Mouse (Mus musculus) naive thymus-derived CD4-positive, alpha-beta T cell, adult 5 months (primary cell): ENCODE data around the gene Zfp418. TPM values are rescaled to one million over a fixed set of nuclear protein-coding genes. Genes with fewer than 3 reads are reported as not detected.

ENCODE experiments used
- polyA plus RNA-seq: library from polyadenylated mRNA; unstranded; fragments of 100-300 nt; shearing (Covaris generic); gene quantifications from one replicate; pipeline ENCODE4 v1.2.1, GENCODE M21; 2017

Zfp418 gene
- 2.9 TPM for polyA plus RNA-seq

DNA sequence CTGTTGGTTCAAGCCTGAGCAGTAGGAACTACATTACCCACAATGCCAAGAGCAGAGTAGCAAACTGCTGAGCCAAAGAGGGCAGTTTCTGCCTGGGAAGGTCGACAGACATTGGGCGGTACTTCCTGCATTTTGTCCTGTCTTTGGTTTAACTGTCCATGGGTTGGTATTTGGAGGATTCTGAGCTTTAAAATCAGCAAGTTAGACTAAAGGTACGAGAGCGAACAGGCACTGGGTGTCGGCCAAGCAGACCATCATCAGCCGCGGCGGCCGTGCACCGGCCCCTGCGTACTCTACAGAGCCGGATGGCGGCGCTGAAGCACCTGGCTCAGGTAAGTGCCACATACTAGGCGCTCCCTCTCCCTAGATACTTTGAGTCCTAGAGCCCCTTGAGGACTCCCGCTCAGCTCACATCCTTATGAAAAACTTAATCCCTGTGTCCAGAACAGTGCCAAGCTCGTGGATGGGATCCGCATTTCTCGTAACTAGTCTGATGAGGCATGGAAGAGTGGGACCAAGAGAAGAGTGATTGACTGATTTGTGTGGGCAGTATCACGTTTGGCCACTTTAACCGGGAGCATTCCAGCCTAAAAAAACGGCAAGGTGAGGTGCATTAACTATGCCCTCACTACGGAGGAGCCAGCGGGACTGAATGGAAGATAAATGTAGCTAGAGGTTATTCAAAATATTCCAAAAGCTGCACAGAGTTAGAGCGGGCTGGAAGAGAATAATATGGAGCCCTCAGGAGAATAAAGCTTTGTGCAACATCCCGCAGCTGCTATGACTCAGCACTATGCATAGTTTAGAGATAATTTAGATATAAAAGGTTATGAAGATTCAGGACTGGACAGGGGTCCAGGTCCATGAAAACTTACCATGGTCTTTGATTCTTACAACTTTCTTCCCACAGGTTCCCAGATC, at the start of gene Zfp418:
Gene Zfp418, plus strand, starts transcription at position 104 of the 921 bp plus-strand sequence.

GRCm38 (mm10) chr7:7136379-7136866, 34.7 kb upstream of the Zfp418 start, which contains the start of gene Zfp773:
TSS of gene Zfp773 (minus strand) at chr7:7136755.

DNA sequence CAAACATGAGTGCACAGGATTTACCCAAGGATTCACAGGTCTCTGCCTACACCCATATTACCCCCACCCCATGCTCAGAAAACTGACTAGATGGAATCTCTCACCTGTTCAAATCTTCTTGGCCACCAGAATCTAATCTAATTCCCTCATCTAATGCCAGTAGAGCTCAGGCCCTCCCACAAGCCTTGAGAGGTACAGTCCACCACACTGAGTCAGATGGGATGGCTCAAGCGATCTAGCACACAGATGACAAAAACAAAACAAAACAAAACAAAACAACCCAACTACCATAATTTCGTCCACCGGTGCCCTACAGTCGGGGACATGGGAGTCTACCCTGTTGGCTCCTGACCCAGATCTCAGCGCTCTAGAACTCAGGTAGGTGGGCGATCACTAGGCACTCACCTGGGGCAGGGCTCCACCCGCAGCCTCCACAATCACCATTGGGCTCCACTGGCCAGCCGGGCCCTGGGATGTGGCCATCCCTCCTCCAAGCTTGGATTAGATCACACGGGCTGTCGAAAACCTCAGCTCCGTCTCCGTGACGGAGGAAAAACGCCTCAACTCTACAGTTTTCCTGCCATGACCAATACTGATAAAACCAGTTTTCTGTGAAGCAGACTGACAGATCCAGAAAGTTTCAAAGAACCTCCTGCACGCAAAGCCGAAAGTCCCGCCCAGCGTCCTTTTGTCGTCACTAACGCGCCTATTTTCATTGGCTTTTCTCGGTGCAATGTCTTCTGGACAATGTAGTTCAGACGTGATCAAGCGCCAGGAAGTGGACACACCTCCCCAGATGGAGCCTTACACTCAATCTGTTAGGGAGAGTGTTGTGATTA, 38.4 kb downstream of the Zfp418 start, which contains the start of gene Zfp772:
Gene Zfp772, minus strand, starts transcription at position 686 of the 839 bp plus-strand sequence.

Other genes starting within 250 kb of the Zfp418 start
- not detected for gene Aurkc, start 176.0 kb upstream of the Zfp418 start, polyA plus RNA-seq
- 71.0 TPM for gene Zfp954, start 49.8 kb upstream of the Zfp418 start, polyA plus RNA-seq
- 16.5 TPM for gene Zfp773, start 34.6 kb upstream of the Zfp418 start, polyA plus RNA-seq
- gene Zfp772, start 38.7 kb downstream of the Zfp418 start, polyA plus RNA-seq, result 3.5 TPM
- 0.61 TPM for gene Vmn2r29, start 76.0 kb downstream of the Zfp418 start, polyA plus RNA-seq
- 0.41 TPM for gene Gm45844, start 107.0 kb downstream of the Zfp418 start, polyA plus RNA-seq
- gene Clcn4, start 129.5 kb downstream of the Zfp418 start, polyA plus RNA-seq, result 70.6 TPM
- gene Vmn2r30, start 166.3 kb downstream of the Zfp418 start, polyA plus RNA-seq, result not detected
- gene Gm45783, start 203.2 kb downstream of the Zfp418 start, polyA plus RNA-seq, result not detected
- gene Vmn2r31, start 228.4 kb downstream of the Zfp418 start, polyA plus RNA-seq, result 0.12 TPM